Mouse (Mus musculus) R1 (cell line): ENCODE data around the gene Wfdc2.

Source experiments
- DNase-seq: peaks from one replicate; pipeline ENCODE4 v3.0.0-alpha.2; 2018; ENCODE audit warnings: low read depth, low spot score

Wfdc2 gene

GRCm38 (mm10) chr2:164615386-164615785 is 53.2 kb downstream of the Wfdc2 start:
- DNase-seq: no peak
